Mouse (Mus musculus) CH12.LX (cell line): ENCODE measurements around the gene Anks1b. TPM values are rescaled to one million over a fixed set of nuclear protein-coding genes. Genes with fewer than 3 reads are reported as not detected.

Experiments
- DNase-seq: peaks from one replicate; pipeline ENCODE4 v3.0.0-alpha.2; 2013; ENCODE audit errors: extremely low read depth
- H3K27ac ChIP-seq: 2 replicates; pipeline ENCODE4 v1.5.1; 2012; ENCODE audit warnings: low read depth, mild to moderate bottlenecking, control low read depth, moderate library complexity; ENCODE audit not compliant: insufficient read depth
- H3K27me3 ChIP-seq: replicated peaks from 2 replicates; pipeline ENCODE3; 2012; ENCODE audit warnings: inconsistent platforms
- H3K36me3 ChIP-seq, 2 experiments: replicated peaks in 1 of 2; 2 replicates each; pipeline versions ENCODE3 to v1.6.1; 2012; ENCODE audit warnings: inconsistent platforms in 1 of 2, low read length in 1 of 2, mild to moderate bottlenecking in 1 of 2, mixed read lengths in 1 of 2, moderate library complexity in 1 of 2; ENCODE audit not compliant: control insufficient read depth in 1 of 2, insufficient read depth in 1 of 2
- H3K4me1 ChIP-seq, 2 experiments: 2 replicates each; pipeline ENCODE4 v1.6.1; 2012; ENCODE audit warnings: inconsistent platforms in 1 of 2, moderate library complexity in 1 of 2; ENCODE audit not compliant: insufficient read depth in 2 of 2, control insufficient read depth in 1 of 2
- H3K4me2 ChIP-seq: 2 replicates; pipeline ENCODE4 v1.6.1; 2012; ENCODE audit warnings: low read depth, mild to moderate bottlenecking, control low read depth; ENCODE audit not compliant: poor library complexity, insufficient read depth, severe bottlenecking
- H3K4me3 ChIP-seq, 3 experiments: fragments of 150-350 bp in 1 of 3; sonication (generic) in 1 of 3; replicated peaks in 1 of 3; 2 replicates each; pipeline versions ENCODE3 to v1.5.1; 2011 to 2012; ENCODE audit warnings: low read depth in 2 of 3, low read length in 2 of 3, mild to moderate bottlenecking in 2 of 3, moderate library complexity in 2 of 3, control low read depth in 1 of 3, improper control_type of control experiment in 1 of 3, inconsistent platforms in 1 of 3, mixed read lengths in 1 of 3; ENCODE audit not compliant: poor library complexity in 1 of 3
- H3K79me2 ChIP-seq: replicated peaks from 2 replicates; pipeline ENCODE4 v1.6.1; 2012; ENCODE audit warnings: mild to moderate bottlenecking, moderate library complexity; ENCODE audit not compliant: control insufficient read depth, poor library complexity, insufficient read depth, severe bottlenecking; ENCODE audit errors: extremely low read depth
- H3K9ac ChIP-seq: 2 replicates; pipeline ENCODE4 v1.6.1; 2012; ENCODE audit warnings: low read depth, mild to moderate bottlenecking, control low read depth, moderate library complexity; ENCODE audit not compliant: insufficient read depth
- H3K9me3 ChIP-seq: replicated peaks from 2 replicates; pipeline ENCODE3; 2012; ENCODE audit warnings: low read length, inconsistent platforms, mixed read lengths
- CHD1 ChIP-seq: IDR thresholded peaks from 2 replicates; pipeline ENCODE4 v1.6.1; 2012; ENCODE audit warnings: low read depth, low read length, improper control_type of control experiment, inconsistent platforms
- CTCF ChIP-seq, 2 experiments: IDR thresholded peaks in 1 of 2; conservative IDR thresholded peaks in 1 of 2; 2 replicates each; pipeline ENCODE4 v1.5.1; 2011 to 2012; ENCODE audit warnings: low read depth in 2 of 2, low read length in 2 of 2, improper control_type of control experiment in 1 of 2, inconsistent platforms in 1 of 2, mild to moderate bottlenecking in 1 of 2, moderate library complexity in 1 of 2
- E2F4 ChIP-seq: IDR thresholded peaks from 2 replicates; pipeline ENCODE4 v1.6.1; 2011; ENCODE audit warnings: low read depth, low read length, improper control_type of control experiment; ENCODE audit not compliant: insufficient replicate concordance
- ELF1 ChIP-seq: IDR thresholded peaks from 2 replicates; pipeline ENCODE4 v1.6.1; 2014; ENCODE audit warnings: low read depth, mild to moderate bottlenecking, inconsistent platforms, low read length, improper control_type of control experiment
- GABPA ChIP-seq: IDR thresholded peaks from 2 replicates; pipeline ENCODE4 v1.6.1; 2012; ENCODE audit warnings: low read depth, low read length, improper control_type of control experiment, inconsistent platforms; ENCODE audit not compliant: insufficient replicate concordance
- HCFC1 ChIP-seq: IDR thresholded peaks from 2 replicates; pipeline ENCODE4 v1.6.1; 2012; ENCODE audit warnings: low read depth, mild to moderate bottlenecking, inconsistent platforms, low read length, improper control_type of control experiment
- IRF4 ChIP-seq: IDR thresholded peaks from 2 replicates; pipeline ENCODE4 v1.6.1; 2014; ENCODE audit warnings: low read depth, mild to moderate bottlenecking, inconsistent platforms, low read length, improper control_type of control experiment
- JUN ChIP-seq: IDR thresholded peaks from 2 replicates; pipeline ENCODE4 v1.6.1; 2011; ENCODE audit warnings: low read depth, mild to moderate bottlenecking, low read length, improper control_type of control experiment, moderate library complexity; ENCODE audit not compliant: insufficient read depth
- MAX ChIP-seq: IDR thresholded peaks from 2 replicates; pipeline ENCODE4 v1.6.1; 2011; ENCODE audit warnings: low read length, improper control_type of control experiment
- MAZ ChIP-seq: IDR thresholded peaks from 2 replicates; pipeline ENCODE4 v1.6.1; 2012; ENCODE audit warnings: low read depth, mild to moderate bottlenecking, inconsistent platforms, low read length, improper control_type of control experiment, moderate library complexity
- MEF2A ChIP-seq: IDR thresholded peaks from 2 replicates; pipeline ENCODE4 v1.6.1; 2014; ENCODE audit warnings: low read depth, mild to moderate bottlenecking, inconsistent platforms, low read length, improper control_type of control experiment, borderline replicate concordance
- NELFE ChIP-seq: IDR thresholded peaks from 2 replicates; pipeline ENCODE4 v1.6.1; 2011; ENCODE audit warnings: low read depth, low read length, improper control_type of control experiment
- POLR2AphosphoS2 ChIP-seq: IDR thresholded peaks from 2 replicates; pipeline ENCODE4 v1.6.1; 2011; ENCODE audit warnings: low read depth, low read length, improper control_type of control experiment
- RAD21 ChIP-seq: IDR thresholded peaks from 2 replicates; pipeline ENCODE4 v1.6.1; 2011; ENCODE audit warnings: low read depth, mild to moderate bottlenecking, low read length, improper control_type of control experiment, moderate library complexity
- RCOR1 ChIP-seq: conservative IDR thresholded peaks from 2 replicates; pipeline ENCODE4 v1.6.1; 2012; ENCODE audit warnings: low read depth, mild to moderate bottlenecking, inconsistent platforms, low read length, improper control_type of control experiment
- SIN3A ChIP-seq: IDR thresholded peaks from 2 replicates; pipeline ENCODE4 v1.6.1; 2012; ENCODE audit warnings: low read length, improper control_type of control experiment, inconsistent platforms
- SMC3 ChIP-seq: IDR thresholded peaks from 2 replicates; pipeline ENCODE4 v1.6.1; 2011; ENCODE audit warnings: low read depth, low read length, improper control_type of control experiment
- TCF12 ChIP-seq: IDR thresholded peaks from 2 replicates; pipeline ENCODE4 v1.6.1; 2014; ENCODE audit warnings: low read depth, mild to moderate bottlenecking, inconsistent platforms, low read length, improper control_type of control experiment
- UBTF ChIP-seq: IDR thresholded peaks from 2 replicates; pipeline ENCODE4 v1.6.1; 2012; ENCODE audit warnings: low read depth, mild to moderate bottlenecking, inconsistent platforms, low read length, improper control_type of control experiment, moderate library complexity
- USF2 ChIP-seq: conservative IDR thresholded peaks from 2 replicates; pipeline ENCODE4 v1.6.1; 2011; ENCODE audit warnings: low read depth, low read length, improper control_type of control experiment
- ZNF384 ChIP-seq: IDR thresholded peaks from 2 replicates; pipeline ENCODE4 v1.6.1; 2012; ENCODE audit warnings: low read depth, low read length, improper control_type of control experiment, inconsistent platforms
- dilution Hi-C: fragments of 300-500 bp; cut with MboI; formaldehyde crosslinking; loops from 2 replicates; pipeline ENCODE4 v1.14.3; 2020; ENCODE audit warnings: low sequenced_read_pairs; ENCODE audit not compliant: extremely low pct_unique_long_range_greater_than_20kb, extremely low pct_ligation_motif_present
- in situ Hi-C: fragments of 300-500 bp; cut with MboI; formaldehyde crosslinking; loops from 3 replicates; pipeline ENCODE4 v1.14.3; 2019; ENCODE audit warnings: low sequenced_read_pairs, low pct_ligation_motif_present, low pct_unique_long_range_greater_than_20kb, mixed read lengths
- polyA plus RNA-seq: library from polyadenylated mRNA; unstranded; fragments of >175 nt; gene quantifications from 2 replicates; pipeline ENCODE4 v1.2.1, GENCODE M21; 2012; ENCODE audit warnings: low read depth; ENCODE audit not compliant: insufficient read length
- total RNA-seq, 2 experiments: library from RNA; depleted of rRNA; stranded (reverse); fragments of 300-350 nt in 1 of 2; fragments of >200 nt in 1 of 2; gene quantifications; 2 replicates each; pipeline ENCODE4 v1.2.3; 2012 to 2014

Gene Anks1b
- total and polyA plus RNA-seq, 3 experiments = 0.17 TPM; not detected in 2

DNA sequence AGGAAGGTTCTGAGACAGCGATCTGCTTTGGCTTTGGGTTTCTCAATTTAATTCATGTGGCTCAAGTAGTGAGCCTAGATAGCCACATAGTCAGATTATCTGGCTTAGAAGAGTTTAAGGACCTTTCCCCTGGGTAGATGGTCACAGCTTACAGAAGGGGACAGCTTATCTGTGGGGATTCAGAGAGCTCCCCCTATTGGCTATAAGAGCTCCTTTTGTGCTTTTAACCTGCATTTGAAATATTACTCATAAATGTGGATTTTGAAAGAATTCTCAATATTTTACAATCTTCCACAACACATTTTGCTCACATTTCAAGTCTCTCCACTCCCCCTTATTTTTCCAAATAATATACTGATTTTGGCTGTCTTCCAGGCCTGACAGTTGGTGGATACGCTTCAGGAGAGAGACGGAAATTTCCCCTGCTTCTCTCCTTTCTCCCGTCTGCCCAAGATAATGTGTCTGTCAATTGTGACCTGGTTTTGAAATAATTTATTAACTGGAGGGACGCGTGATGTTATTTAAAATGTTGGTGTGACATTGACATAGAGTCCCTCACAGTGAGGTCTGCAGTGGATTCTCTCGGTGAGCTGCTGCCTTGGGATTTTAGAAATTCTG, 29.5 kb downstream of the Anks1b start:
- no peak overlapping the region for H3K4me3 ChIP-seq
- in situ Hi-C loops = no loop called here
- no peak overlapping the region for H3K9ac ChIP-seq
- no peak overlapping the region for H3K27ac ChIP-seq
- peak overlapping the region; percentile 50; the same call in 1 of the 2 replicates for H3K4me2 ChIP-seq
- peak; percentile 12 for DNase-seq
- H3K79me2 ChIP-seq = no peaks in the 10 kb centered on the region
- no peak for TF ChIP-seq GABPA
- TF ChIP-seq SMC3 = peak; percentile 31; the same call in 1 of the 2 replicates
- TF ChIP-seq ELF1 = no peak
- TF ChIP-seq RCOR1 = no peak
- TF ChIP-seq JUN = no peak
- no peak for TF ChIP-seq USF2
- peak; percentile 13 to 67; a peak in 3 of 4 replicates for TF ChIP-seq CTCF (conservative IDR thresholded peaks at IDR 0.05 in 1 of 2, IDR thresholded peaks at IDR 0.05 in 1 of 2; ENCODE audit: low read depth in 2 of 2, low read length in 2 of 2)
- no peak for TF ChIP-seq SIN3A
- peak; percentile 50 for TF ChIP-seq RAD21
- dilution Hi-C loops = no loop called here
- no peaks in the 10 kb centered on the region for H3K27me3 ChIP-seq
- no peaks in the 10 kb centered on the region for H3K36me3 ChIP-seq
- no peaks in the 10 kb centered on the region for H3K9me3 ChIP-seq
- H3K4me1 ChIP-seq = no peaks in the 10 kb centered on the region

- Histone ChIP-seq H3K4me2 (peak overlapping the region; percentile 54), H3K36me3 (no peaks in the 10 kb centered on the region), H3K9me3 (no peaks in the 10 kb centered on the region), H3K4me3 (peak overlapping the region in 2 of 3 experiments; percentile 13 to 32), H3K79me2 (no peaks in the 10 kb centered on the region), H3K9ac (no peak overlapping the region), H3K27me3 (no peaks in the 10 kb centered on the region), H3K27ac (no peak overlapping the region), H3K4me1 (no peaks in the 10 kb centered on the region)
- dilution Hi-C loops = no loop called here
- TF ChIP-seq ZNF384 (no peak), NELFE (no peak)
- in situ Hi-C loops = no loop called here
- no peak for DNase-seq
Measured at GRCm38 (mm10) chr10:89911889-89912288, 38.6 kb downstream of the Anks1b start.

GRCm38 (mm10) chr10:89913174-89913573, 39.9 kb downstream of the Anks1b start:
- no peaks in the 10 kb centered on the region for H3K79me2 ChIP-seq
- H3K27me3 ChIP-seq = no peaks in the 10 kb centered on the region
- in situ Hi-C loops = no loop called here
- no peak overlapping the region for H3K4me2 ChIP-seq
- dilution Hi-C loops = no loop called here
- no peaks in the 10 kb centered on the region for H3K9me3 ChIP-seq
- no peak overlapping the region for H3K27ac ChIP-seq
- H3K4me3 ChIP-seq = no peak overlapping the region
- no peaks in the 10 kb centered on the region for H3K36me3 ChIP-seq
- TF ChIP-seq MEF2A (no peak), CHD1 (no peak), UBTF (no peak), RAD21 (no peak), ELF1 (no peak), POLR2AphosphoS2 (no peak), IRF4 (no peak), MAX (no peak), TCF12 (no peak), E2F4 (no peak), MAZ (no peak), HCFC1 (no peak)
- H3K4me1 ChIP-seq = no peaks in the 10 kb centered on the region
- no peak for DNase-seq
- H3K9ac ChIP-seq = no peak overlapping the region
